In the genomic region with DNA sequence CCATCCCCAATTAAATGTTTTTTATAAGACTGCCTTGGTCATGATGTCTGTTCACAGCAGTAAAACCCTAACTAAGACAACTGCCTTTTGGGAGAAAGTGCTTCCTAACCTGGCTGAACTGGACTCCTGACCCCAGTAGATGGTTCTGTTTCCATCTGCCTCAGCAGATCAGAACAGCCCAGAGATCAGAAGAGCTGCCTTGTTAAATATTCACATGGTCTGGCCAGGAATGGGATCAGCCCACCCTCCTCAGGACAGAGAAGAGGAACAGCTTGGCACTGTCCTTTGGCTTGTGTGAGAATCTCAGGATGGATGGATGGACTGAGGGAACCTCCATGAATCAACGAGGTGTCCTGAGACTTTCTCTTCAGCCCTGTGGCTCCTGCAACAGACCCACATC, we compare ENCODE assay signal across 38 mouse cellular contexts. TPM values are rescaled to one million over a fixed set of nuclear protein-coding genes. Genes with fewer than 3 reads are reported as not detected.
A peak's percentile ranks its signal among the peaks of the same experiment; 100 is the strongest.
DNase-seq lines count a peak whose midpoint lies in the region; ATAC-seq lines count a peak whose summit lies in the region.
"Had no signal": no experiment of that assay in that cellular context is flagged by ENCODE, and none has a peak within 500 bp of the region (broad histone marks: within the 10 kb centered on the region; RNA-seq: fewer than 3 reads in every experiment).

No protein-coding gene starts in this region.

- peak; percentile 85 for DNase-seq in kidney, adult 11 months
- peak; percentile 63 to 86 for DNase-seq in kidney, postnatal 36 days
- no peak for DNase-seq in left cerebral cortex, postnatal 25 days (ENCODE audit: low spot score in 2 of 2)
- DNase-seq: adrenal gland, postnatal 14 days; cerebellum, adult 11 months; cerebellum, adult 9-11 months; embryo, embryonic 11 days; gastrocnemius, postnatal 25 days; heart, adult 18-20 months; heart, postnatal 36 days; layer of hippocampus, adult 9-11 months; liver, postnatal 0 days; lung, postnatal 36 days; right cerebral cortex, postnatal 4 days; thymus, postnatal 14 days had no signal

- no peak for ATAC-seq in kidney, embryonic 14.5 days (ENCODE audit: low FRiP score, low TSS enrichment)
- ATAC-seq in kidney, embryonic 16.5 days (ENCODE audit: low FRiP score, low TSS enrichment), result peak; percentile 59; the same call in 1 of the 2 replicates
- ATAC-seq in midbrain, embryonic 16.5 days, result no peak
- ATAC-seq in intestine, embryonic 15.5 days, result no peak
- ATAC-seq: forebrain, embryonic 15.5 days; liver, embryonic 12.5 days; liver, postnatal 0 days had no signal

- no peak overlapping the region for H3K27ac ChIP-seq in kidney, embryonic 14.5 days (ENCODE audit: low read depth, low read length)
- H3K27ac ChIP-seq in kidney, embryonic 16.5 days (ENCODE audit: low read length), result no peak overlapping the region
- no peak overlapping the region for H3K27ac ChIP-seq in midbrain, embryonic 16.5 days (ENCODE audit: low read length)
- H3K27ac ChIP-seq in intestine, embryonic 15.5 days, result no peak overlapping the region
- H3K27ac ChIP-seq: embryonic facial prominence, embryonic 12.5 days; forebrain, embryonic 15.5 days; hindbrain, embryonic 14.5 days; limb, embryonic 12.5 days; liver, embryonic 12.5 days; neural tube, embryonic 12.5 days had no signal

- H3K27me3 ChIP-seq in kidney, embryonic 14.5 days (ENCODE audit: control insufficient read depth, insufficient read depth, low read length), result no peaks in the 10 kb centered on the region
- no peaks in the 10 kb centered on the region for H3K27me3 ChIP-seq in kidney, embryonic 16.5 days (ENCODE audit: insufficient read depth, low read length)
- H3K27me3 ChIP-seq in midbrain, embryonic 16.5 days (ENCODE audit: control insufficient read depth, insufficient read depth, low read depth, low read length), result no peaks in the 10 kb centered on the region
- H3K27me3 ChIP-seq in intestine, embryonic 15.5 days (replicated peaks), result no peaks in the 10 kb centered on the region
- H3K27me3 ChIP-seq: embryonic facial prominence, embryonic 12.5 days; forebrain, embryonic 15.5 days; limb, embryonic 12.5 days; liver, embryonic 12.5 days; neural tube, embryonic 12.5 days had no signal

- no peak overlapping the region for H3K9ac ChIP-seq in kidney, embryonic 14.5 days (ENCODE audit: low read depth, low read length)
- H3K9ac ChIP-seq in kidney, embryonic 16.5 days (replicated peaks; ENCODE audit: low read length), result no peak overlapping the region
- no peak overlapping the region for H3K9ac ChIP-seq in midbrain, embryonic 16.5 days (ENCODE audit: low read depth, low read length)
- H3K9ac ChIP-seq in intestine, embryonic 15.5 days, result no peak overlapping the region
- H3K9ac ChIP-seq: embryonic facial prominence, embryonic 12.5 days; forebrain, embryonic 15.5 days; hindbrain, embryonic 14.5 days; limb, embryonic 12.5 days; liver, embryonic 12.5 days; liver, postnatal 0 days; neural tube, embryonic 12.5 days had no signal

- H3K4me3 ChIP-seq in kidney, embryonic 14.5 days (ENCODE audit: low read length), result no peak overlapping the region
- no peak overlapping the region for H3K4me3 ChIP-seq in kidney, embryonic 16.5 days (ENCODE audit: low read length)
- no peak overlapping the region for H3K4me3 ChIP-seq in midbrain, embryonic 16.5 days (ENCODE audit: low read depth, low read length)
- no peak overlapping the region for H3K4me3 ChIP-seq in intestine, embryonic 15.5 days (replicated peaks)
- H3K4me3 ChIP-seq: embryonic facial prominence, embryonic 12.5 days; forebrain, embryonic 15.5 days; limb, embryonic 12.5 days; liver, embryonic 12.5 days; myocyte; neural tube, embryonic 12.5 days had no signal

- 78% methylated on average over 1 of the region's 1 CpGs for WGBS in kidney, embryonic 14.5 days
- 80% methylated on average over 1 of the region's 1 CpGs for WGBS in kidney, embryonic 16.5 days
- 72% methylated on average over 1 of the region's 1 CpGs for WGBS in midbrain, embryonic 16.5 days
- WGBS in intestine, embryonic 15.5 days, result 70% methylated on average over 1 of the region's 1 CpGs

- H3K4me1 ChIP-seq in kidney, embryonic 14.5 days (ENCODE audit: control insufficient read depth, insufficient read depth, low read length), result no peaks in the 10 kb centered on the region
- no peaks in the 10 kb centered on the region for H3K4me1 ChIP-seq in kidney, embryonic 16.5 days (ENCODE audit: insufficient read depth, low read length)
- H3K4me1 ChIP-seq in midbrain, embryonic 16.5 days (ENCODE audit: control insufficient read depth, insufficient read depth, low read length), result no peaks in the 10 kb centered on the region
- no peaks in the 10 kb centered on the region for H3K4me1 ChIP-seq in intestine, embryonic 15.5 days (replicated peaks)
- H3K4me1 ChIP-seq: embryonic facial prominence, embryonic 12.5 days; forebrain, embryonic 15.5 days; limb, embryonic 12.5 days; liver, embryonic 12.5 days; neural tube, embryonic 12.5 days had no signal

- intact Hi-C loops in left cerebral cortex, postnatal 25 days (cut with DNase I), result no loop called here

- no peaks in the 10 kb centered on the region for H3K9me3 ChIP-seq in kidney, embryonic 14.5 days (ENCODE audit: control insufficient read depth, low read length)
- H3K9me3 ChIP-seq in kidney, embryonic 16.5 days (ENCODE audit: low read length), result peaks cover 4% of the 10 kb centered on the region
- no peaks in the 10 kb centered on the region for H3K9me3 ChIP-seq in midbrain, embryonic 16.5 days (replicated peaks; ENCODE audit: control insufficient read depth, low read length, poor library complexity, severe bottlenecking)
- no peaks in the 10 kb centered on the region for H3K9me3 ChIP-seq in intestine, embryonic 15.5 days
- H3K9me3 ChIP-seq: embryonic facial prominence, embryonic 12.5 days; forebrain, embryonic 15.5 days; G1E; liver, embryonic 12.5 days; neural tube, embryonic 12.5 days had no signal

- H3K4me2 ChIP-seq in kidney, embryonic 14.5 days (replicated peaks; ENCODE audit: low read depth, low read length), result no peak overlapping the region
- H3K4me2 ChIP-seq in kidney, embryonic 16.5 days (replicated peaks; ENCODE audit: low read depth, low read length), result no peak overlapping the region
- no peak overlapping the region for H3K4me2 ChIP-seq in midbrain, embryonic 16.5 days (ENCODE audit: low read length)
- no peak overlapping the region for H3K4me2 ChIP-seq in intestine, embryonic 15.5 days (replicated peaks)
- H3K4me2 ChIP-seq: embryonic facial prominence, embryonic 12.5 days; forebrain, embryonic 15.5 days; heart, embryonic 11.5 days; hindbrain, embryonic 14.5 days; limb, embryonic 12.5 days; liver, embryonic 12.5 days; midbrain, embryonic 11.5 days; neural tube, embryonic 12.5 days had no signal

- no peaks in the 10 kb centered on the region for H3K36me3 ChIP-seq in kidney, embryonic 14.5 days (ENCODE audit: control insufficient read depth, insufficient read depth, low read length)
- H3K36me3 ChIP-seq in kidney, embryonic 16.5 days (ENCODE audit: insufficient read depth, low read length), result no peaks in the 10 kb centered on the region
- no peaks in the 10 kb centered on the region for H3K36me3 ChIP-seq in midbrain, embryonic 16.5 days (ENCODE audit: control insufficient read depth, insufficient read depth, low read length)
- H3K36me3 ChIP-seq in intestine, embryonic 15.5 days, result no peaks in the 10 kb centered on the region
- H3K36me3 ChIP-seq: embryonic facial prominence, embryonic 12.5 days; forebrain, embryonic 15.5 days; G1E; limb, embryonic 12.5 days; liver, embryonic 12.5 days; neural tube, embryonic 12.5 days had no signal

RNA-seq across cellular contexts. Expression of gene Rdh16, which starts 1.7 kb away (rescaled TPM):
- polyA plus RNA-seq in kidney, embryonic 14.5 days (2014; fragmentation: Nextera tagmentation; extraction: Ambion mirVana), result 0.07 and 0.14 TPM in 2 replicates
- polyA plus RNA-seq in kidney, embryonic 16.5 days (2015; fragmentation: Nextera tagmentation; extraction: Ambion mirVana), result 1.1 and 1.6 TPM in 2 replicates
- total RNA-seq in left cerebral cortex, postnatal 25 days (2021), result under 1 TPM; 0.11 to 0.14 TPM
- not detected in 2 replicates for polyA plus RNA-seq in midbrain, embryonic 16.5 days (2015; fragmentation: Nextera tagmentation; extraction: Ambion mirVana)
- not detected in 2 replicates for polyA plus RNA-seq in intestine, embryonic 15.5 days (2015; fragmentation: Nextera tagmentation; extraction: Ambion mirVana)
- total RNA-seq: gastrocnemius, postnatal 25 days; heart, postnatal 36 days; left cerebral cortex, postnatal 14 days; megakaryocyte, adult 5-6 weeks; midbrain, postnatal 0 days had no signal
- polyA plus RNA-seq: embryonic facial prominence, embryonic 12.5 days; forebrain, embryonic 15.5 days; G1E; heart, embryonic 11.5 days; heart, embryonic 16.5 days; hindbrain, embryonic 14.5 days; limb, embryonic 12.5 days; liver, embryonic 12.5 days; lung, embryonic 16.5 days; midbrain, embryonic 11.5 days; midbrain, postnatal 0 days; myocyte; neural tube, embryonic 12.5 days; stomach, embryonic 14.5 days; urinary bladder, adult 2 months had no signal

RNA-seq across cellular contexts. Expression of gene Rdh9, which starts 23.1 kb away (rescaled TPM):
- 0.32 TPM in 1 of 2 replicates, not detected in the other for polyA plus RNA-seq in kidney, embryonic 14.5 days (2014; fragmentation: Nextera tagmentation; extraction: Ambion mirVana)
- not detected in 2 replicates for polyA plus RNA-seq in kidney, embryonic 16.5 days (2015; fragmentation: Nextera tagmentation; extraction: Ambion mirVana)
- under 1 TPM; 0.53 to 0.55 TPM for total RNA-seq in left cerebral cortex, postnatal 25 days (2021)
- polyA plus RNA-seq in midbrain, embryonic 16.5 days (2015; fragmentation: Nextera tagmentation; extraction: Ambion mirVana), result 0.15 TPM in 1 of 2 replicates, not detected in the other
- 0.13 TPM in 1 of 2 replicates, not detected in the other for polyA plus RNA-seq in intestine, embryonic 15.5 days (2015; fragmentation: Nextera tagmentation; extraction: Ambion mirVana)
- total RNA-seq: gastrocnemius, adult 18-20 months; heart, adult 18-20 months; megakaryocyte, adult 5-6 weeks; midbrain, postnatal 0 days had no signal
- polyA plus RNA-seq: G1E; heart, embryonic 11.5 days; limb, embryonic 12.5 days; liver, embryonic 12.5 days; lung, embryonic 16.5 days; stomach, embryonic 14.5 days had no signal

RNA-seq across cellular contexts. Expression of gene Rdh16f1, which starts 39.7 kb away (rescaled TPM):
- 0.26 TPM in 1 of 2 replicates, not detected in the other for polyA plus RNA-seq in kidney, embryonic 14.5 days (2014; fragmentation: Nextera tagmentation; extraction: Ambion mirVana)
- polyA plus RNA-seq in kidney, embryonic 16.5 days (2015; fragmentation: Nextera tagmentation; extraction: Ambion mirVana), result 0.42 and 0.72 TPM in 2 replicates
- not detected for total RNA-seq in left cerebral cortex, postnatal 25 days (2021)
- 0.25 TPM in 1 of 2 replicates, not detected in the other for polyA plus RNA-seq in midbrain, embryonic 16.5 days (2015; fragmentation: Nextera tagmentation; extraction: Ambion mirVana)
- polyA plus RNA-seq in intestine, embryonic 15.5 days (2015; fragmentation: Nextera tagmentation; extraction: Ambion mirVana), result 0.19 TPM in 1 of 2 replicates, not detected in the other
- total RNA-seq: G1E; gastrocnemius, postnatal 25 days; left cerebral cortex, postnatal 14 days; megakaryocyte, adult 5-6 weeks had no signal
- polyA plus RNA-seq: embryonic facial prominence, embryonic 12.5 days; forebrain, embryonic 15.5 days; G1E; heart, embryonic 16.5 days; hindbrain, embryonic 14.5 days; lung, embryonic 16.5 days; midbrain, embryonic 11.5 days; midbrain, postnatal 0 days; neural tube, embryonic 12.5 days; stomach, embryonic 14.5 days; testis, adult 2 months had no signal

RNA-seq across cellular contexts. Expression of gene Rdh1, which starts 39.8 kb away (rescaled TPM):
- 0.05 and 0.07 TPM in 2 replicates for polyA plus RNA-seq in kidney, embryonic 14.5 days (2014; fragmentation: Nextera tagmentation; extraction: Ambion mirVana)
- polyA plus RNA-seq in kidney, embryonic 16.5 days (2015; fragmentation: Nextera tagmentation; extraction: Ambion mirVana), result 0.22 and 0.23 TPM in 2 replicates
- total RNA-seq in left cerebral cortex, postnatal 25 days (2021), result under 1 TPM; 0.09 to 0.14 TPM
- not detected in 2 replicates for polyA plus RNA-seq in midbrain, embryonic 16.5 days (2015; fragmentation: Nextera tagmentation; extraction: Ambion mirVana)
- polyA plus RNA-seq in intestine, embryonic 15.5 days (2015; fragmentation: Nextera tagmentation; extraction: Ambion mirVana), result 0.04 TPM in 1 of 2 replicates, not detected in the other
- total RNA-seq: gastrocnemius, adult 18-20 months; megakaryocyte, adult 5-6 weeks had no signal
- polyA plus RNA-seq: embryonic facial prominence, embryonic 12.5 days; forebrain, embryonic 15.5 days; G1E; heart, embryonic 11.5 days; heart, embryonic 16.5 days; hindbrain, embryonic 14.5 days; limb, embryonic 12.5 days; lung, embryonic 16.5 days; midbrain, embryonic 11.5 days; stomach, embryonic 14.5 days had no signal

RNA-seq across cellular contexts. Expression of gene Gpr182, which starts 47.8 kb away (rescaled TPM):
- polyA plus RNA-seq in kidney, embryonic 14.5 days (2014; fragmentation: Nextera tagmentation; extraction: Ambion mirVana), result 2.0 and 3.7 TPM in 2 replicates
- polyA plus RNA-seq in kidney, embryonic 16.5 days (2015; fragmentation: Nextera tagmentation; extraction: Ambion mirVana), result 10.7 and 11.9 TPM in 2 replicates
- 1 to 10 TPM; 1.5 to 1.9 TPM for total RNA-seq in left cerebral cortex, postnatal 25 days (2021)
- 1.1 and 1.7 TPM in 2 replicates for polyA plus RNA-seq in midbrain, embryonic 16.5 days (2015; fragmentation: Nextera tagmentation; extraction: Ambion mirVana)
- polyA plus RNA-seq in intestine, embryonic 15.5 days (2015; fragmentation: Nextera tagmentation; extraction: Ambion mirVana), result 1.8 and 2.0 TPM in 2 replicates
- total RNA-seq: G1E had no signal
- polyA plus RNA-seq: G1E had no signal

Comparison
In these comparisons a context has a peak if more than half of its experiments do, and no peak if none do; other contexts are left out.
1. DNase-seq: peak in kidney, adult 11 months (single experiment) and kidney, postnatal 36 days (2 of 2); none in left cerebral cortex, postnatal 25 days (0 of 2).